In genomic region chr3:102611398-102612366, GRCm38 (mm10) we compare ENCODE assay signal across 10 mouse cellular contexts.
DNase-seq lines count a peak whose midpoint lies in the region; ATAC-seq lines count a peak whose summit lies in the region.
"Had no signal": no experiment of that assay in that cellular context is flagged by ENCODE, and none has a peak within 500 bp of the region (broad histone marks: within the 10 kb centered on the region; RNA-seq: fewer than 3 reads in every experiment).

No protein-coding gene starts in this region.

- H3K27ac ChIP-seq in embryonic facial prominence, embryonic 13.5 days = no peak overlapping the region
- peak overlapping the region; percentile 58 for H3K27ac ChIP-seq in forebrain, embryonic 16.5 days (ENCODE audit: low read length)
- peak overlapping the region; percentile 31; the same call in 1 of the 2 replicates for H3K27ac ChIP-seq in midbrain, embryonic 16.5 days (ENCODE audit: low read length)
- H3K27ac ChIP-seq: limb, embryonic 12.5 days had no signal

- 34% methylated on average over 18 of the region's 18 CpGs for WGBS in embryonic facial prominence, embryonic 13.5 days
- WGBS in forebrain, embryonic 16.5 days = 15% methylated on average over 18 of the region's 18 CpGs
- 16% methylated on average over 18 of the region's 18 CpGs for WGBS in midbrain, embryonic 16.5 days

- H3K9me3 ChIP-seq in embryonic facial prominence, embryonic 13.5 days = no peaks in the 10 kb centered on the region
- H3K9me3 ChIP-seq in forebrain, embryonic 16.5 days (ENCODE audit: control insufficient read depth, low read length) = no peaks in the 10 kb centered on the region
- no peaks in the 10 kb centered on the region for H3K9me3 ChIP-seq in midbrain, embryonic 16.5 days (replicated peaks; ENCODE audit: control insufficient read depth, low read length, poor library complexity, severe bottlenecking)
- H3K9me3 ChIP-seq: limb, embryonic 12.5 days had no signal

- peak; percentile 24 for DNase-seq in kidney, postnatal 10 days
- DNase-seq in kidney, postnatal 25 days = no peak
- DNase-seq in urinary bladder, adult 18-20 months (ENCODE audit: low spot score in 2 of 2) = no peak
- DNase-seq: gastrocnemius, postnatal 10 days; spleen, adult 18-20 months had no signal

- no peak overlapping the region for H3K4me2 ChIP-seq in embryonic facial prominence, embryonic 13.5 days
- H3K4me2 ChIP-seq in forebrain, embryonic 16.5 days (ENCODE audit: low read length) = peak overlapping the region; percentile 7
- no peak overlapping the region for H3K4me2 ChIP-seq in midbrain, embryonic 16.5 days (ENCODE audit: low read length)
- H3K4me2 ChIP-seq: limb, embryonic 12.5 days had no signal

- no peak overlapping the region for H3K4me3 ChIP-seq in embryonic facial prominence, embryonic 13.5 days
- H3K4me3 ChIP-seq in forebrain, embryonic 16.5 days (replicated peaks; ENCODE audit: low read length) = no peak overlapping the region
- H3K4me3 ChIP-seq in midbrain, embryonic 16.5 days (ENCODE audit: low read depth, low read length) = no peak overlapping the region
- H3K4me3 ChIP-seq: limb, embryonic 12.5 days had no signal

- H3K9ac ChIP-seq in embryonic facial prominence, embryonic 13.5 days = no peak overlapping the region
- H3K9ac ChIP-seq in forebrain, embryonic 16.5 days (replicated peaks; ENCODE audit: low read depth, low read length) = no peak overlapping the region
- H3K9ac ChIP-seq in midbrain, embryonic 16.5 days (ENCODE audit: low read depth, low read length) = no peak overlapping the region
- H3K9ac ChIP-seq: limb, embryonic 12.5 days had no signal

- no peaks in the 10 kb centered on the region for H3K36me3 ChIP-seq in embryonic facial prominence, embryonic 13.5 days
- no peaks in the 10 kb centered on the region for H3K36me3 ChIP-seq in forebrain, embryonic 16.5 days (ENCODE audit: control insufficient read depth, insufficient read depth)
- no peaks in the 10 kb centered on the region for H3K36me3 ChIP-seq in midbrain, embryonic 16.5 days (ENCODE audit: control insufficient read depth, insufficient read depth, low read length)
- H3K36me3 ChIP-seq: limb, embryonic 12.5 days had no signal

- peak; percentile 32; the same call in 1 of the 2 replicates for ATAC-seq in embryonic facial prominence, embryonic 13.5 days (ENCODE audit: insufficient number of reproducible peaks, insufficient read depth, low FRiP score, low TSS enrichment, low read depth)
- ATAC-seq in forebrain, embryonic 16.5 days = peak; percentile 72
- ATAC-seq in midbrain, embryonic 16.5 days = peak; percentile 72
- ATAC-seq in megakaryocyte-erythroid progenitor cell, adult 5-6 weeks (replicated peaks; ENCODE audit: low FRiP score, low TSS enrichment, poor library complexity, severe bottlenecking) = no peak

- no peaks in the 10 kb centered on the region for H3K27me3 ChIP-seq in embryonic facial prominence, embryonic 13.5 days
- H3K27me3 ChIP-seq in forebrain, embryonic 16.5 days (replicated peaks; ENCODE audit: control insufficient read depth, insufficient read depth, low read length) = no peaks in the 10 kb centered on the region
- H3K27me3 ChIP-seq in midbrain, embryonic 16.5 days (ENCODE audit: control insufficient read depth, insufficient read depth, low read depth, low read length) = no peaks in the 10 kb centered on the region; the same call in 1 of the 2 replicates

- peaks cover 11% of the 10 kb centered on the region for H3K4me1 ChIP-seq in embryonic facial prominence, embryonic 13.5 days
- peaks cover 9% of the 10 kb centered on the region for H3K4me1 ChIP-seq in forebrain, embryonic 16.5 days (replicated peaks; ENCODE audit: control insufficient read depth, insufficient read depth, low read length)
- H3K4me1 ChIP-seq in midbrain, embryonic 16.5 days (ENCODE audit: control insufficient read depth, insufficient read depth, low read length) = peaks cover 7% of the 10 kb centered on the region
